Comparison of ENCODE assay signal across 30 mouse cellular contexts in the genomic region with DNA sequence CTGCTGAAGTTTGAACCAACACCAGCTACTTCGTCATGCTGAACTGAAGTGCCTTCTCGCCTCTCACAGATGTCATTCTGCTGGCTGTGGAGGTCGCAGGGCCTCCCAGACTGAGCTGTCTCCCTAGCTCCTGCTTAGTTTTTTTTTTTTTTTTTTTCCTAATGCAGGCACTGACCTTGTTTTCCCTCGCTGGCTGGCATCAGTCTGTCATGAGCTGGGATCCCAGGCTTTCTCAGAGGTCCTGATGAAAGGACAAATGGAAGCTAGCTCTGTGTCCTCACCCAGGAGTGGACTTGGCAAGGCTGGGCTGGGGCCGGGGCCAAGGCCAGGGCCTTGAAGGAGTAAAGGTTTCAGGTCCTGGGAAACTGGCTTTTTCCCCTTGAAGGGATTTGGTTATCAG. TPM values are rescaled to one million over a fixed set of nuclear protein-coding genes. Genes with fewer than 3 reads are reported as not detected.
DNase-seq lines count a peak whose midpoint lies in the region; ATAC-seq and TF ChIP-seq lines count a peak whose summit lies in the region.
"Had no signal": no experiment of that assay in that cellular context is flagged by ENCODE, and none has a peak within 500 bp of the region (broad histone marks: within the 10 kb centered on the region; RNA-seq: fewer than 3 reads in every experiment).

No protein-coding gene starts in this region.

- TF ChIP-seq CTCF in gastrocnemius, adult 2 months (IDR thresholded peaks at IDR 0.05) = no peak

- H3K4me3 ChIP-seq in gastrocnemius, adult 2 months = no peak overlapping the region
- H3K4me3 ChIP-seq in heart, embryonic 10.5 days = no peak overlapping the region
- H3K4me3 ChIP-seq: embryonic facial prominence, embryonic 15.5 days; hindbrain, embryonic 12.5 days; limb, embryonic 15.5 days; megakaryocyte, embryonic 14.5 days had no signal

- H3K9me3 ChIP-seq in heart, embryonic 10.5 days = no peaks in the 10 kb centered on the region
- H3K9me3 ChIP-seq: embryonic facial prominence, embryonic 15.5 days; hindbrain, embryonic 12.5 days; limb, embryonic 15.5 days had no signal

- DNase-seq in gastrocnemius, adult 2 months = peak; percentile 70
- no peak for DNase-seq in gastrocnemius, postnatal 36 days
- peak; percentile 44 for DNase-seq in heart, adult 8-10 months (ENCODE audit: low spot score)
- DNase-seq in heart, embryonic 10.5 days (ENCODE audit: low spot score) = no peak
- DNase-seq in heart, adult 9 months (ENCODE audit: low spot score in 2 of 2) = peak; percentile 47
- DNase-seq in testis, postnatal 10 days (ENCODE audit: low spot score) = peak; percentile 72
- no peak for DNase-seq in kidney, adult 8-10 months
- DNase-seq: cerebellum, adult 9-10 months; left cerebral cortex, postnatal 4 days; lung, embryonic 14.5 days; midbrain, embryonic 14.5 days; retina, postnatal 1 day; right cerebral cortex, postnatal 25 days; thymus, postnatal 36 days had no signal

- peak overlapping the region; percentile 84 for H3K27ac ChIP-seq in gastrocnemius, adult 2 months
- no peak overlapping the region for H3K27ac ChIP-seq in heart, embryonic 10.5 days
- H3K27ac ChIP-seq: embryonic facial prominence, embryonic 15.5 days; hindbrain, embryonic 12.5 days; limb, embryonic 15.5 days; liver, embryonic 14.5 days had no signal

- no peaks in the 10 kb centered on the region for H3K36me3 ChIP-seq in heart, embryonic 10.5 days
- H3K36me3 ChIP-seq: embryonic facial prominence, embryonic 15.5 days; hindbrain, embryonic 12.5 days; limb, embryonic 15.5 days had no signal

- WGBS in heart, embryonic 10.5 days = 56% methylated on average over 5 of the region's 5 CpGs

- intact Hi-C loops in gastrocnemius, adult 2 months (cut with DNase I) = no loop called here
- intact Hi-C loops in gastrocnemius, postnatal 36 days (cut with DNase I) = no loop called here

- H3K27me3 ChIP-seq in heart, embryonic 10.5 days (ENCODE audit: insufficient read depth, poor library complexity, severe bottlenecking) = peaks cover 6% of the 10 kb centered on the region; the same call in 1 of the 2 replicates
- H3K27me3 ChIP-seq: megakaryocyte, embryonic 14.5 days had no signal

- H3K4me1 ChIP-seq in heart, embryonic 10.5 days = no peaks in the 10 kb centered on the region
- H3K4me1 ChIP-seq: embryonic facial prominence, embryonic 15.5 days; hindbrain, embryonic 12.5 days; limb, embryonic 15.5 days had no signal

- ATAC-seq in erythroblast, adult 5-6 weeks (replicated peaks; ENCODE audit: low FRiP score, poor library complexity, severe bottlenecking) = no peak
- ATAC-seq: CD4-positive, CD25-positive, alpha-beta regulatory T cell, adult 4 months; forebrain, embryonic 16.5 days; intestine, postnatal 0 days had no signal

RNA-seq across cellular contexts. Expression of a gene that starts 10.5 kb away (rescaled TPM):
- 1 to 10 TPM; 2.7 to 4.9 TPM for total RNA-seq in gastrocnemius, adult 2 months (2021)
- 1 to 10 TPM; 2.5 to 2.7 TPM for total RNA-seq in gastrocnemius, postnatal 36 days (2021)
- total RNA-seq in heart, adult 8-10 months (2022) = under 1 TPM in 1 of 4 experiments, not detected in 3; 0.40 TPM
- polyA plus RNA-seq in heart, embryonic 10.5 days (2016; fragmentation: Nextera tagmentation; extraction: Ambion mirVana) = not detected in 2 replicates
- total RNA-seq in erythroblast, adult 5-6 weeks (2015; ENCODE audit: low replicate concordance) = not detected in 2 replicates
- total RNA-seq in erythroblast, adult 5-6 weeks (2017; ENCODE audit: low replicate concordance) = not detected in 2 replicates
- total RNA-seq: layer of hippocampus, postnatal 10 days; left cerebral cortex, adult 8-10 months; left cerebral cortex, postnatal 4 days had no signal
- polyA plus RNA-seq: CD4-positive, CD25-positive, alpha-beta regulatory T cell, adult 4 months; embryonic facial prominence, embryonic 15.5 days; forebrain, embryonic 16.5 days; heart, embryonic 14.5 days; hindbrain, embryonic 12.5 days; intestine, postnatal 0 days; kidney, embryonic 16.5 days; large intestine, adult 2 months; limb, embryonic 15.5 days; liver, embryonic 14.5 days; lung, embryonic 14.5 days; midbrain, embryonic 14.5 days; neural tube, embryonic 11.5 days; spleen, adult 2 months had no signal

RNA-seq across cellular contexts. Expression of a gene that starts 16.8 kb away (rescaled TPM):
- total RNA-seq in gastrocnemius, adult 2 months (2021) = not detected
- total RNA-seq in gastrocnemius, postnatal 36 days (2021) = not detected
- total RNA-seq in heart, adult 8-10 months (2022) = under 1 TPM in 1 of 4 experiments, not detected in 3; 0.82 TPM
- 0.48 and 1.1 TPM in 2 replicates for polyA plus RNA-seq in heart, embryonic 10.5 days (2016; fragmentation: Nextera tagmentation; extraction: Ambion mirVana)
- not detected in 2 replicates for total RNA-seq in erythroblast, adult 5-6 weeks (2015; ENCODE audit: low replicate concordance)
- total RNA-seq in erythroblast, adult 5-6 weeks (2017; ENCODE audit: low replicate concordance) = not detected in 2 replicates
- total RNA-seq: layer of hippocampus, postnatal 10 days; left cerebral cortex, adult 8-10 months; left cerebral cortex, postnatal 4 days had no signal
- polyA plus RNA-seq: CD4-positive, CD25-positive, alpha-beta regulatory T cell, adult 4 months; forebrain, embryonic 16.5 days; hindbrain, embryonic 12.5 days; midbrain, embryonic 14.5 days had no signal

RNA-seq across cellular contexts. Expression of a gene that starts 17.1 kb away (rescaled TPM):
- total RNA-seq in gastrocnemius, adult 2 months (2021) = 1 to 10 TPM; 3.7 to 4.2 TPM
- 1 to 10 TPM; 2.9 to 3.2 TPM for total RNA-seq in gastrocnemius, postnatal 36 days (2021)
- 1 to 10 TPM; 3.0 to 7.4 (median 6.0) TPM for total RNA-seq in heart, adult 8-10 months (2022)
- polyA plus RNA-seq in heart, embryonic 10.5 days (2016; fragmentation: Nextera tagmentation; extraction: Ambion mirVana) = 51.3 and 59.8 TPM in 2 replicates
- total RNA-seq in erythroblast, adult 5-6 weeks (2015; ENCODE audit: low replicate concordance) = 1.5 and 9.2 TPM in 2 replicates
- total RNA-seq in erythroblast, adult 5-6 weeks (2017; ENCODE audit: low replicate concordance) = 10.5 and 13.7 TPM in 2 replicates

RNA-seq across cellular contexts. Expression of a gene that starts 30.1 kb away (rescaled TPM):
- total RNA-seq in gastrocnemius, adult 2 months (2021) = under 1 TPM; 0.13 to 0.14 TPM
- under 1 TPM; 0.27 to 0.28 TPM for total RNA-seq in gastrocnemius, postnatal 36 days (2021)
- under 1 TPM in 3 of 4 experiments, not detected in 1; 0.09 to 0.28 (median 0.16) TPM for total RNA-seq in heart, adult 8-10 months (2022)
- 1.1 and 1.5 TPM in 2 replicates for polyA plus RNA-seq in heart, embryonic 10.5 days (2016; fragmentation: Nextera tagmentation; extraction: Ambion mirVana)
- not detected in 2 replicates for total RNA-seq in erythroblast, adult 5-6 weeks (2015; ENCODE audit: low replicate concordance)
- total RNA-seq in erythroblast, adult 5-6 weeks (2017; ENCODE audit: low replicate concordance) = 0.14 and 0.68 TPM in 2 replicates
- polyA plus RNA-seq: CD4-positive, CD25-positive, alpha-beta regulatory T cell, adult 4 months had no signal

RNA-seq across cellular contexts. Expression of a gene that starts 31.8 kb away (rescaled TPM):
- 10 to 100 TPM; 37.4 to 38.3 TPM for total RNA-seq in gastrocnemius, adult 2 months (2021)
- 10 to 100 TPM; 35.7 to 38.1 TPM for total RNA-seq in gastrocnemius, postnatal 36 days (2021)
- 10 to 100 TPM; 43.9 to 49.9 (median 44.7) TPM for total RNA-seq in heart, adult 8-10 months (2022)
- 111 and 130 TPM in 2 replicates for polyA plus RNA-seq in heart, embryonic 10.5 days (2016; fragmentation: Nextera tagmentation; extraction: Ambion mirVana)
- total RNA-seq in erythroblast, adult 5-6 weeks (2015; ENCODE audit: low replicate concordance) = 12.3 and 22.5 TPM in 2 replicates
- total RNA-seq in erythroblast, adult 5-6 weeks (2017; ENCODE audit: low replicate concordance) = 14.0 and 15.1 TPM in 2 replicates

Comparison
In these comparisons a context has a peak if more than half of its experiments do, and no peak if none do; other contexts are left out.
1. DNase-seq: peak in gastrocnemius, adult 2 months (single experiment), heart, adult 8-10 months (single experiment), heart, adult 9 months (2 of 2) and testis, postnatal 10 days (single experiment); none in gastrocnemius, postnatal 36 days (0 of 2), heart, embryonic 10.5 days (single experiment) and kidney, adult 8-10 months (0 of 2).